Mouse (Mus musculus): Measurements from ENCODE around the gene Gpatch1.

GRCm38 (mm10) chr7:35340196-35340595 lies 22.0 kb upstream of the Gpatch1 start:
- TF ChIP-seq CTCF (IDR thresholded peaks at IDR 0.05; ENCODE audit: low read depth) (no peak), EP300 (optimal IDR thresholded peaks at IDR 0.05) (no peak)

Data from stomach, postnatal 0 days (tissue).